Mouse (Mus musculus) gastrocnemius, adult 8-10 months (tissue): ENCODE data around the gene Trpm1. TPM values are rescaled to one million over a fixed set of nuclear protein-coding genes. Genes with fewer than 3 reads are reported as not detected.
A peak's percentile ranks its signal among the peaks of the same experiment; 100 is the strongest.
"Not testable (repeated sequence)": the region's sequence is repeated elsewhere in the genome, so short reads cannot be mapped to it uniquely, and the experiment has no call there.

Experiments used
- DNase-seq, 2 experiments: peaks; one replicate each; pipeline ENCODE4 v3.0.0; 2022; ENCODE audit warnings: low spot score in 2 of 2
- total RNA-seq, 4 experiments: library from RNA; stranded (reverse); gene quantifications; 2 replicates each; pipeline ENCODE4 v1.2.4; 2022

Trpm1 gene
- under 1 TPM; 0.10 to 0.40 (median 0.30) TPM for total RNA-seq

DNA sequence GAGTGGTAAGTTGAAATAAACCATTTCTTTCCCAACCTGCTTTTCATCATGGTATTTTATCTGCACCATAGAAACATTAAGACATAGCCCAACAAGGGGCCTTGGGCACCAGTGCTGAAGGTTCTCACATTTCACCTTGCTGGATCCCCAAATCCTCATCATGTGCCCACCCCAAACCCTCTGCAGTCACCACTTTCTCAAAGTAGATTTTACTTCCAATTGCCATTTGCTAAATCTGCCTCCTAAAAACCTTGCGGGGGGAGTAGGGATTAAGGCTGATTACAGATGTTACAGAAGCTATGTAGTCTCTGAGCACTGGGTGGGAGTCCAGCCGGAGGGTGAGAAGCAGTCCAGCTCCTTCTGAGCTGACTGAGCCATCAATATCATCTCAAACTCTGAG is at the start of gene Trpm1:
Trpm1 (plus strand) TSS at position 301 of the 400 bp plus-strand sequence.
- DNase-seq, result no peak

- DNase-seq, result no peak
Observed at GRCm38 (mm10) chr7:64122131-64122715, 31.4 kb upstream of the Trpm1 start.

DNA sequence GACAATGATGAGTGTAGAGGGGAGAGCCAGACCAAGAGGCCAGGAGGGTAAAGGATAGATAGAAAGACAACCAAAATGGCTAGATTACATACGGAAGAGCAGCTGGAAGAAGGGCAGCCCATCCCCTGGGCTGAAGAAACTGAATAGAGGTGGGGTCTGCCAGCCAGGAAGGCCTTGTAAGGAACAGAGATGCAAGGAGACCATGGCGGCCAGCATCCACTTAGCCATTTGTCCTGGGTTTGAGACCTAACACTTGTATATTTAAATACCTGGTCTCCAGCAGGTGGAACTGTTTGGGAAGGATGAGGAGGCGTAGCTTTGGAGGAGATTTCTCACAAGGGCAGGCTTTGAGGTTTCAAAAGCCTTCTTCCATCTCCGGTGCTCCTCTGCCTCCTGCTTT is 29.9 kb upstream of the Trpm1 start:
- DNase-seq, result no peak

DNA sequence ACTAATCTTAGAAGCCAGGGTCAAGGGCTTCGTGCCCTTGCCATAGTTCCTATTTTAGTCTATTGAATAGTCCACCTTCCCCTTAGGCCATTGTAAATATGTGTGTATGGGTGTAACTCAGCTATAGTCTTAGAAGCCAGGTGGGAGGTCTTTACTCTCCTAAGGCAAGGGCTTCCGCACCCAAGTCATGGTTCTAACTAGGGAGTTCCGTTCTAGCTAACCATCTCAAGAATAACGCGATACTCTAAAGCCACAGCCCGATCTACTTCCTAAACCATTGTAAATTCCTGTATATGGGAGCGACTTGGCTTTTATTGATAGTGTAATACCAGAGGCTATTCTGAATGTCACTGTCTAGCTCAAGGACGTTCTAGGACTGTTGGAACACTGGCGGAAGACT is 27.6 kb upstream of the Trpm1 start:
- DNase-seq, result not testable (repeated sequence)

DNA sequence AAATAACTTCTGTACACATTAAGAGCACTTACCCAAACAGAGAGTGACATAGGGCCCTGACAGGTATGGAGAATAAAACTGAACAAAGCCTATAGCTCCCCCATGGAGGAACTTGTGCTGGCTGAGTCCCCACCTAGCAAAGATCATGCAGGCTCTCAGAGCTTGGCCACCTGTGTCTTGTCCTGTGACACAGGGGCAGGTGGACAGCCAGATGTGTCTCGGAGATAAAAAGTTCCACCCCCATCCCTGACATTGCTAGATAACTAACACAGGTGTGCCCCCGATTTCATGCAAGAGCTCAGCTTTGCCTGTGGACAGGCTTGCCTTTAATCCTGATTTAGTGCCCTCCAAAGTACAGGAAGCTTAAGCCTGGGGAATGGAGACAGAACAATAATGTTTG is 13.8 kb upstream of the Trpm1 start:
- no peak for DNase-seq

GRCm38 (mm10) chr7:64141301-64142032 is 12.2 kb upstream of the Trpm1 start:
- no peak for DNase-seq

GRCm38 (mm10) chr7:64149337-64149736 is 4.3 kb upstream of the Trpm1 start:
- DNase-seq, result no peak

DNA sequence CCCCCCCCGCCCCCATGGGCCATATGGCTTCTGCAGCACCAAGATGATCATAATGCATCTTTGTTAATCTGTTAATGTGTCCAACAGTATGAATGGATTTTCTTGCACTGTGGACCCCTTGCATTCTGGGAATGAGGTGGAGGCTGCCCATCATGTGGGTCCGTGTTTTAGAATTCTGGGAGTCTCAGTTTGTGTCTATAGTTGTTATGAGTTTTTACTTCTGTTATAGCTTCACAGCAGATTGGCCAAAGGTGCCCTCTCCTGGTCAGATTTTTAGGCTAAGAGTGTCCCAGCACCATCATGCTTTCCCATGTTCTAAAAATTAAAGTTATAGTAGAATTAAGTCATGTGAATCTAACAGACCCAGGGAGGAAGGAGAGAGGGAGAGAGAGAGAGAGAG is 3.9 kb upstream of the Trpm1 start:
- no peak for DNase-seq

- no peak for DNase-seq
Observed at GRCm38 (mm10) chr7:64150436-64151080, 3.1 kb upstream of the Trpm1 start.

- no peak for DNase-seq
Observed at GRCm38 (mm10) chr7:64155226-64155625, 1.6 kb downstream of the Trpm1 start.

GRCm38 (mm10) chr7:64155687-64156086 is 2.1 kb downstream of the Trpm1 start:
- peak; percentile 44 to 52 for DNase-seq

DNA sequence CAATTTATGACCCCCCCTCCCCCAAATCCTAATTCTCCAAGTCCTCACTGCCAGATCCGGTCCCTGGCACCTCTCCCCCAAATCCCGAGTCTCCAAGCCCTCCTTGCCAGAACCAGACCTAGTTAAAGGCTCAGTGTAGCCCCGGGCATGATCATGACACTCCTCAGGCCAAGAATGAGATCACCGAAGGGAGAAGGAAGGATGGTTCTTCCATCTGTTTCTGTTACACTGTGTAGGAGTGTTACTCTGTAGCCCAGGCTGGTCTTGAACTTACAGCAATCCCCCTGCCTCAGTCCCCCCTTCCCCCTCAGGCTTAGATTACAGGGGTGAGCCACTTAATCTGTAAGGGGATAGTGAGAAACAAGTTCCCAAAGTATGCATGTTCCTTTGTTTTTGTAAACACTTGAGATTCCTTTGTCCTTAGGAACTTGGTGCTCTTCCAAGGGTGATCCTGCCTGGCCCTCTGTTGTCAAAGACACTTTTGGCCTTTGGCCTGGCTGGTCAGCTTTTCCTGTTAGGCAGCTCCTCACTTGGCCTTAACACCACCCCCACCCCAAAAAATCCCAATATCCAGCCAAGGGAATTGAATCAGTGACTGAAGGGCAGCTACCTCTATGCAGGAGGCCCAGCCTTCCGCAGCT is 2.8 kb downstream of the Trpm1 start:
- DNase-seq, result peak; percentile 15 to 24

DNA sequence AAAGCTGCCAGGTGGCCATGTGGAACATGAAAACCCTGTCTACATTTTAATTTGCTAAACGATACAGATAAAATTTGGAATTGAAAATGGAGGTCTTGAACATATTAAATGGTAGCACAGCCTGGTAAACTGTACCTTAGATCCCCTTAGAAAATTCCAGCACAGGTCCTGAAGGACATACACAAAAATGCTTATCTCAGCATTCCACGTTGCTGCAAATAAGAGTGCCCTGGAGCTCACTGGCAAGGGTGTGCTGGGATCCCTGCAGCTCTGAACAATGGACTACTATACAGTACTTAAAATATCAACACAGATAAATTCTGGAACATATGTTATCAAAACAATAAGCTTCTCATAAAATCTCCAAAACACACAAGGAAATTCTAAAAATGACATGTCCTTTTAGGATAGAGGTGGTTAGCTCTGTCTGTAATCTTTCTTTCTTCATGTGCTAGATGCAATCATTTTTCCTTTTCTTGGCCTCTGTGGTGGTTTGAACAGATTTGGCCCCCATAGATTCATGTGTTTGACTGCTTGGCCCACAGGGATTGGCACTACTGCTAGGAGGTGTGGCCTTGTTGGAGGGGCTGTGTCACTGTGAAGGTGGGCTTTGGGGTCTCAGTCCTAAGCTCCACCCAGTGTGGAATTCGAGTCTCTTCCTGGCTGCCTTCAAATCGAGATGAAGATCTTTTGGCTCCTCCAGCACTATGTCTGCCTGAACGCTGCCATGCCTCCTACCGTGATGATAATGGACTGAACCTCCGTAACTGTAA is 3.5 kb downstream of the Trpm1 start:
- no peak for DNase-seq

DNA sequence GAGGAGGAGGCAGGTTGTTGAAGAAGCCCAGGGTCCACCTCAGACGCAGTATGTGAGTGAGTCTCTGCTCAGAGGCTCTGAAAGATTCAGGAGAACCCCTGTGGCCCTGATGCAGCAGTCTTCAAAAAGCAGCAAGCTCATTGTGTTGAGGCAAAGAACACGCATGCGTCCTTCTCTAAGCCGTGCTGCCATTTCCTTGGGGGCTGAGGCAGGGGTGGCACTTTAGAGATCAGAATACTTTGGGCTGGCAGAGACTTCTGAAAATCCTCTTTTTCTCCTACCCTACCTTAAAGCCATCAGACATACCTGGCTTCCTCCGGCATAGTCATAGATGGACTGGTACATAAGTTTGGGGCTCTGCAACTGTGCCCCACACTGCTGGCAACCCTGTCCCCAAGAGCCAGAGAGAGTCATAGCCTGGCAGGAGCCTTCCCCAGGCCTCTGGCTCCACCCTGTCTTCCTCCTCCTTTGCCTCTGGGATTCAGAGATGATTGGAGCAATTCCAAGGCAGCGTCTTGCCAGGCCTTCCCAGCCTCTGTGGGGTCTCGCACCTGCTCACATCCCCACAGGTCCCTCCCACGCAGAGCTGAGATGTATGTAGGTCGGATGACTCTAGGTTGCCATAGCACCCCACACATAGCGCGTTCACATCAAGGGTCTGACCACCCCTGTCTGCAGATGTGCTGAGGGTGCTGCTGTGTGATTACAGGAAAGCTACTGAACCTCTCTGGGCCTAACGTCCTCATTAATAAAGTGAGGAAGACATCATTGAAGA is 4.8 kb downstream of the Trpm1 start:
- DNase-seq, result no peak

DNA sequence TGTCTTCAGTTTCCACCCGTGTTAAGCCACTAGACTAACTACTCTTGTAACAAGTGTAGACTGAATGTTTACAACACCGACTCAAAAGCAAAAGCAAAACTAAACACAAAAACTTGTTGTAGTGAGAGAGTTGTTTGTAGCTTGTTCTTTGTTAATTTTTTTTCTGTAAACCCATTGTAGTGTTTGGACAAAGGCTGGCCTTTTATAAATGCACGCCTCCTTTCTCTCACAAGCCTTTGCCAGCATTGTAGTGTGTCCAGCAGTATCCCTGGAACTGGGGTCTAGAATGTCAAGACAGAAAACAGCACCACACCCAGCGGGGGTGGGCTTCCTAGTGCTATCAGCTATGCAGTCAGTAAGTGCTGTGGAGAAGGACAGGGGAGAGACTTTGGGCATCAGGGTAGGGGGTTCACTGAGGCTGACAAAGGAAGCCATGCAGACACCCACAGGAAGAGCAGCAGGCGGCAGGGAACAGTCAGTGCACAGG is 5.5 kb downstream of the Trpm1 start:
- DNase-seq, result no peak

GRCm38 (mm10) chr7:64159612-64160591 is 6.3 kb downstream of the Trpm1 start:
- no peak for DNase-seq

- DNase-seq, result no peak
Observed at GRCm38 (mm10) chr7:64160737-64161470, 7.3 kb downstream of the Trpm1 start.

DNA sequence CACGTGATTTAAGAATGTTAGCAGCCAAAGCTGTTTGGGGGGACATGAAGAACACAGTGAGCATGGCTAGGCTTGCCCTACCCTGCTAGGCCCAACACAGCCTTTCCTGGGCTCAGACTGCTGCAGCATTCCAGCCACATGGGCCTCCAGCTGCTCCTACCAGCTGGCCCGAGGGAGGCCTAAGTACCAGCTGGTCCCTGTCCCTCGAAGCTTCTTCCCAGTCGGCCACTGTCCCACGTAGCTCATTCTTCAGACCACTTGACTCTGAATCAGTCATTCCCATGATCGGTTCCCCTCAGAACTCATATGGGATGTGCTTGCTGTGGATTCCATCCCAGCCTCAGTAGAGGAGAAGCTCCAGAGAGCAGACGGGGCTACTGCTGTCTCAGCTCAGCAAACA is 8.4 kb downstream of the Trpm1 start:
- no peak for DNase-seq

- DNase-seq, result no peak
Observed at GRCm38 (mm10) chr7:64163086-64163485, 9.5 kb downstream of the Trpm1 start.
